Mouse (Mus musculus) mouse trophoblast stem cell (cell line): ENCODE results near the gene Npas4.
"Not testable (repeated sequence)": the region's sequence is repeated elsewhere in the genome, so short reads cannot be mapped to it uniquely, and the experiment has no call there.

Source experiments
- in situ Hi-C, 2 experiments: fragments of 300-500 bp; cut with MseI, MboI; formaldehyde crosslinking; loops; 2 replicates in 1 of 2; 3 replicates in 1 of 2; pipeline ENCODE4 v1.15.1; 2025

Npas4 gene

GRCm38 (mm10) chr19:4990256-4990625, at the start of gene Npas4:
Npas4 (minus strand) TSS chr19:4990316.
- in situ Hi-C loops, result no loop called here

- in situ Hi-C loops, result no loop called here
These were observed 49.4 kb upstream of the Npas4 start for GRCm38 (mm10) chr19:5039301-5040114.

- in situ Hi-C loops, result no loop called here
These were observed 48.6 kb upstream of the Npas4 start, which contains the start of the genes B4gat1 and AC124502.3 for GRCm38 (mm10) chr19:5038709-5039156. B4gat1 (plus strand) TSS chr19:5038826. AC124502.3 (plus strand) TSS chr19:5038891.

GRCm38 (mm10) chr19:5037678-5038571, 47.8 kb upstream of the Npas4 start:
- in situ Hi-C loops, result no loop called here

DNA sequence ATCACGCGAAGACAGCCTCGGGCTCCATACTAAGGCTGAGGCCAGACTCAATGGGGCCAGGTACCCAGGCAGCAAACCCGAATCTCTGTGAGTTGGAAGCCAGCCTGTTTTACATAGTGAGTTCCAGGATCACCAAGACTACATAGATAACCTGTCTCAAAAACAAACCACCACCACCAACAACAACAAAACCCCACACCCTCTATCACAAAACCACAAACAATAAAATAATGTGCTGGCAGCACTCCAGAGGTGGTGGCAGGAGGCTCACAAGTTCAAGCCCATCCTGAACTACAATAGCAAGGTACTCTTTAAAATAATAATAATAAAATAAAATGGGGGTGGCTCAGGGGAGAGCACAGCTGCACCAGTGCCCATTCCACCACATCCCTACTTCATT, 46.5 kb upstream of the Npas4 start:
- in situ Hi-C loops, result no loop called here

DNA sequence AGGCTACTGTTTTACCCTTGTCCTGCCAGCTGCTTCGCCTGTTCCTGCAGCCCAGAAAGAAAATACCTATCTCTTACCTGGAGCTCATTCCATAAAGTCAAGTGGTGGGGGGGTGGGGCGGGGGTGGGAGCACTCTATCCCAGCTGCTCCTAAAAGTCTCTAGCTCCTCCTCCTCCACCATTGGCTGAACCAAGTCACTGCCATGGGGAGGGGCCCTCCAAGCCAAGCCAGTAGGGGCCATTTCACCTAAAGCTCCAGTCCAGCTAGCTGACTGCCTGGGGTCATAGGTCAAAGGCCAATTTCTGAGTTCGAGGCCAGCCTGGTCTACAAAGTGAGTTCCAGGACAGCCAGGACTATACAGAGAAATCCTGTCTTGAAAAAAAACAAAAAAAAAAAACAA, 42.6 kb upstream of the Npas4 start:
- in situ Hi-C loops, result no loop called here

DNA sequence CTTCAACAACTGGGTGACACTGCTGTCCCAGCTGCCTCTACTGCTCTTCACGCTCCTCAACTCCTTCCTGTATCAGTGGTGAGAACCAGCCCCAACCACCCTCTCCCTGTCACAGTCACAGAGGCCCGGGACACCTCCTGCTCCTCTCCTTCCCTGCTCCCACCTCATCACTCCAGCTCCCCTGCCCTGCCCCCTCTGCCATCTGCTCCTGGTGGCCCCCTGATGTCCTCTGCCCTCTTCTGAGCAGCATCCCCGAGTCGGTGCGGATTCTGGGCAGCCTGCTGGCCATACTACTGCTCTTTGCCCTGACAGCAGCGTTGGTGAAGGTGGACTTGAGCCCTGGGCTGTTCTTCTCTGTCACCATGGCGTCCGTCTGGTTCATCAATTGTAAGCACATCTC, 36.0 kb upstream of the Npas4 start:
- in situ Hi-C loops, result no loop called here

DNA sequence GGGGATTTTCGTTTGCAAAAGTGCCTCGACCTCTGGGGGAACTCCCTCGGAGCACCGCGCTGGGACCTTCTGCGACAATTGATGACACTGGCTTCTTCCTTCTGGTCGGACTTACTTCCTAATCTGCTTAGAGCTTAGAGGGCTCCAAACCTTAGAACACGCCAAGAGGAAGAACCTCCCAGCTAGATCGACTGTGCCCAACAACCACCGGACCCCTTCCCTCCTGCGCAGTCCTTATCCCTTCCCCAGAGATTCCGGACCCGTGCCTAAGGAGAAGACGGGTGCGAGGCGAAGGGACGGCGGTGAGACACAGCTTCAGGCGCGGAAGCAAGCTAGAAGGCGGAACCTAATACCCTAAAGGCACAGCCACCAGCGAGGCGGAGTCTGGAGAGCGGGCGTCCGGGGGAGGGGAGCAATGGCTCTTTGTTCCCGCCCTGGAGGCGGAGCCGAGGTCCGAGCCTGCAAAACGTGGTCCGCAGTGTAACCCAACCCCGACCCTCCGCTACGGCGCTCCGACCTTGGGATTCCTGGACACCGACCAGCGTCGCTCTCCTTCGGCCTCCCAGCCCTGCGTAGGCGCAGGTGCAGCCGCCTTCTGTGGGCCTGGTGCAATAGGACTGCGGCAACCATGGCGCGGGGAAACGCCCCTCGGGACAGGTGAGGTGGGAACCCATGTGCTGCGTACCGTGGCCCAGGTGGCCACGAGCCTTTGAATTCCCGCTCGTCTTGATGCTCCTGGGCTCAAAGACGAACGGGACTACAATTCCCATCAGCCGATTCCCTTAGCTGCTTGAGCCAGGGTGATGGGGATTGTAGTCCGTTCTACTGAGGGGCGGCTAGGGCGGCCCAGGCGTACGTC, 33.7 kb upstream of the Npas4 start, which contains the start of gene Slc29a2:
Slc29a2 (plus strand) TSS at position 240 of the 859 bp plus-strand sequence.
- in situ Hi-C loops, result no loop called here

- in situ Hi-C loops, result no loop called here
These were observed 31.3 kb upstream of the Npas4 start for GRCm38 (mm10) chr19:5021416-5021815.

DNA sequence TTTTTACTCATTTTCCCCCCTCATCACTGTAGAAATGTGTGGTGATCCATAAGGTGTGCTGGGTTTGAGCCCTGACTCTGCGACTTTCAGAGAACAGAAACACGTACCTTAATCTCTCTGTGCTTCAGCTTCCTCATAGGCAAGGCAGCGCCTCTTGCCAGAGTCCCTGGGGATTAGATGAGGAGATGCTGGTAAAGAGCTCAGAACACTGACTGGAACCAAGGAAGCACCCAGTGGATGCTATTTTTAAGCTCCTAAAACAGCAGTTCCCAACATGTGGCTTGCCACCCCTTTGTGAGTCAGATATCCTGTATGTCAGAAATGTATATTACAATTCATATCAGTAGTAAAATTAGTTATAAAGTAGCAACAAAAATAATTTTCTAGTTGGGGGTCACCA, 28.1 kb upstream of the Npas4 start:
- in situ Hi-C loops, result no loop called here

DNA sequence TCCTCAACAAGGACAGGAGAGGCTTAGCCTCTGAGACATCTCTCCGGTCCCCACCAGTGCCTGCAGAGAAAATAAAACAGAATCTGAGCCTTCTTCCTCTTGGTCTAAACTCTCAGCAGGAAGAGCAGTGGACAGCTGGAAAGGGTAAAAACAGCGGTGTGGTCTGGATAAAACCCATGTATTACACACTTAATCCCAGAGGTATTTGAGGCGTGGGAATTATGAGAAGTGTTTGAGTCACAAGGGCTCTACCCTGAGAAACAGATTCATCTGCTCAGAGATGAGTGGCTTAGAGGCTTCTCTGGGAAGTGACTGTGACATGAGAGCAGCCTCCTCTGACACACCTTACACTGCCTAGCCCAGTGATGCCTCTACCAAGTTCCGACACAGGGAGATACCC, 27.5 kb upstream of the Npas4 start:
- in situ Hi-C loops, result no loop called here

DNA sequence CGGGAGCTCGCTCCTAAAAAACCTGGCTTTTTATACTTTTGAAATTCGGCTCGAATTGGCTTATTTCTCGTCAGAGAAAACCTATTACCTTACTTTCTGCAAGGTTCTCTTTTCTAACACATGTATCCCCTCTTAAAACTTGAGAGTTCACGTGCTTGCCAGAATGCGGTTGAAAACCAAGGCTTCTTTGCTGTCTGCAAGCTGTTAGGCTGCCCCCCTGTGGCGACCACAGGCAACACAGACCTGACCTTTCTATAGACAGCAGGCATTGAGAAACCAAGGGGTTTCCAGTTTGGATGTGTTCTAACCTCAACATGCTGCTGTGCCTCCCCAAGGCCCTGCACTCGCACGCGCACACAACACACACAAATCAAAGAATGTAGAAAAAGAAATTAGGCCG, 26.7 kb upstream of the Npas4 start:
- in situ Hi-C loops, result no loop called here

DNA sequence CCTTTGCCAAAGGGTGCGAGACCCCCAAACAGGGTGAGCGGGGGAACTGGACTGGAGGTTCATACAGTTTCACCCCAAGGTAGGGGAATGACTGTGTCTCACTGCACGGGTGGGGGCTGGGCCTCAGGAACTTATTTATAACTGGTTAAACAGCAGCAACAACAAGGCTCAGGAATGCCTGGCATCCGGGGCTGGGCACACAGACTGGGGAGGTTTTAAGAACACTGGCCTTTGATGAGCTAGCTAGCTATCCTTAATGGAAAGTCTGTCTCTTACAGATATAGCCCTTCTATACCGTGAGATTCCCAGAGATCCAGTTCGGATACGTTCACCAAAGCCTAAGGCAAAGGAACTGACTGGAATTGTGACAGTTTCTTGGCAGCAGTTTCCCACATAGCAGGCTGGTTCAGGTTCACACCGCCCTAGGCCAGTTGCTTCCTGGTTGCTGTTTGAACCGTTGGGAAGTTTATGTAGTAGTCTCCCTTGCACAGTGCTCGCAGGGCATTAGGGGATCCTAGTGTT, 26.2 kb upstream of the Npas4 start:
- in situ Hi-C loops, result no loop called here

- in situ Hi-C loops, result no loop called here
These were observed 24.9 kb upstream of the Npas4 start for GRCm38 (mm10) chr19:5014961-5015398.

DNA sequence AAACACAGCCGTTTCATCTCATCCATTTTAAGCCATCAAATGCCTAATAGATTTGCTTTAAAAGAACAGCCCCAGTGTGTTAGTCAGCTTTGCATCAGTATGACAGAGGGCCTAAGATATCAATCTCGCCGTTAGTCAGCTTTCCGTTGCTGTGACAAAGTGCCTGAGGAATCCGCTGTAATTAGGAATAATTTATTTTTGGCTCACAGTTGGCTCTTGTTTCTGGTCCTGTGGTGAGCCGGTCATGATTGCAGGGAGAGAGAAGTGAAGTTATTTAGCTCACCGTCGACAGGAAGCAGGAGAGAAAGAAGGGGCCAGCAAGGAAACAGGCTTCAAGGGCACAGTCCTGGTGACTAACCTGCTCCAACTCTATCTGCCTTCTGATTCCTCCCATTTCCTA, 23.0 kb upstream of the Npas4 start:
- in situ Hi-C loops, result no loop called here

DNA sequence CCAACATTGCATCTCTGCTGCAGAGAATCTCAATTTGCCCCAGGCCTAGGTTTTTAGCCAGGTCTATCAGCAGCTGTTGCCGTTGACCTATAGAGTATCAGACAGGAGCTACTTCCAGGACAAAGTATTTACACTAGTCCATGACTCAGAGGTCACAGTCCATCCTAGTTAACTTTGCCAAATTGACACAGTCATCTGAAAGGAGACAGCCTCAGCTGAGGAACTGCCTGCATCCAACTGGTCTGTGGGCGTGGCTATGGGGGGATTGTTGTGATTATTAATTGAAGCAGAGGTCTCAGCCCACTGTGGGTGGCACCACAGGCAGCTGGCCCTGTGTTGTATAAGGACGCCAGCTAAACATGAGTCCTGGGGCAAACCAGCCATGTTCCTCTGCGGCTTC, 14.8 kb upstream of the Npas4 start:
- in situ Hi-C loops, result no loop called here

DNA sequence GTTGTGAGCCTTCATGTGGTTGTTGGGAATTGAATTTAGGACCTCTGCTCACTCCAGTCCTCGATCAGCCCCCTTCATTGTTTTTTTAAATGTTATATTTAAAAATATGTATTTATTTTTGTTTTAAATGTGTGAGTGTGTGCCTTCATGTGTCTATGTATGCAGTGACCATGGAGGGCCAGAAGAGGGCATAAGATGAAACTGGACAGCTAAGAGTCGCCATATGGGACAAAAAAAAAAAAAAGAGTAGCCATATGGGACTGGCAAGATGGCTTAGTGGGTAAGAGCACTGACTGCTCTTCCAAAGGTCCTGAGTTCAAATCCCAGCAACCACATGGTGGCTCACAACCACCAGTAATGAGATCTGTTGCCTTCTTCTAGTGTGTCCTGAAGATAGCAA, 13.5 kb upstream of the Npas4 start:
- in situ Hi-C loops, result not testable (repeated sequence)

- in situ Hi-C loops, result no loop called here
These were observed 11.7 kb upstream of the Npas4 start for GRCm38 (mm10) chr19:5001666-5002406.

GRCm38 (mm10) chr19:4999445-5000140, 9.5 kb upstream of the Npas4 start:
- in situ Hi-C loops, result no loop called here

DNA sequence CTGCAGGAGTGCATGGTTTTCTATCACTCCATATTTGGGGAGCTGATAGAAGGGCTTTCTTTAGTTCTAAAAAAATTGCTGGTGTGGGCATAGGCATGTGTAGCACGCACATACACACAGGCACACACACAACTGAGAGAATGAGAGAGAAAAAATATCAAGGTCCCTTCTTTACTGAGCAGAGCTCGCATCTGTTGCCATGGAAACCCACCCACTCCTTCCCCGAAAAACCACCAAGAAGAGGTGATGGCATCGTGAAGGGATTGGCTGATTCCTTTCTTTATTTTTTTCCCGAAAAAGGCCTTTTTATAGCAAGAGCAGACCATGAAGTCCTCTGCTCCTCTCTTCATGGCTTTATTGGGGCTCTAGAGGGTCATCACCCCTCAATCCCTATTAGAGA, 3.9 kb upstream of the Npas4 start:
- in situ Hi-C loops, result no loop called here
